Mouse (Mus musculus) ES-E14 (cell line): ENCODE measurements at regions not wholly inside any gene's neighbourhood (a gene's known extent, or its start where the extent isn't known, plus 50 kb on each side); places are given as distances from the start of the nearest gene placed in this dataset.

Source experiments
- DNase-seq: peaks from one replicate; pipeline ENCODE4 v3.0.0-alpha.2; 2013; ENCODE audit warnings: low read depth, low spot score
- H3K27ac ChIP-seq: 2 replicates; pipeline ENCODE4 v1.5.1; 2012; ENCODE audit warnings: low read depth, mild to moderate bottlenecking, low read length, moderate library complexity, mixed read lengths; ENCODE audit not compliant: poor library complexity, insufficient read depth, severe bottlenecking
- H3K36me3 ChIP-seq: 2 replicates; pipeline ENCODE4 v1.6.1; 2012; ENCODE audit warnings: mild to moderate bottlenecking, low read length, moderate library complexity, mixed read lengths; ENCODE audit not compliant: control insufficient read depth, poor library complexity, insufficient read depth, severe bottlenecking
- H3K4me1 ChIP-seq, 2 experiments: fragments of 150-350 bp in 1 of 2; sonication (generic) in 1 of 2; 2 replicates each; pipeline ENCODE4 v1.6.1; 2012; ENCODE audit warnings: low read length in 2 of 2, mild to moderate bottlenecking in 1 of 2, mixed read lengths in 1 of 2; ENCODE audit not compliant: control insufficient read depth in 2 of 2, insufficient read depth in 2 of 2, poor library complexity in 1 of 2
- H3K4me3 ChIP-seq, 2 experiments: fragments of 150-350 bp in 1 of 2; sonication (generic) in 1 of 2; 2 replicates each; pipeline ENCODE4 v1.5.1; 2012; ENCODE audit warnings: low read length in 2 of 2, low read depth in 1 of 2, mild to moderate bottlenecking in 1 of 2, mixed read lengths in 1 of 2; ENCODE audit not compliant: insufficient read depth in 1 of 2, poor library complexity in 1 of 2, severe bottlenecking in 1 of 2
- H3K9ac ChIP-seq: 2 replicates; pipeline ENCODE4 v1.6.1; 2012; ENCODE audit warnings: low read depth, mild to moderate bottlenecking, low read length, mixed read lengths; ENCODE audit not compliant: poor library complexity, insufficient read depth, severe bottlenecking
- H3K9me3 ChIP-seq: fragments of 150-350 bp; sonication (generic); 2 replicates; pipeline ENCODE4 v1.6.1; 2012; ENCODE audit warnings: low read depth, mild to moderate bottlenecking, low read length; ENCODE audit not compliant: control insufficient read depth, insufficient read depth
- CHD2 ChIP-seq: IDR thresholded peaks from 2 replicates; pipeline ENCODE4 v1.6.1; 2014; ENCODE audit warnings: mild to moderate bottlenecking, low read depth, low read length, inconsistent platforms
- HCFC1 ChIP-seq: IDR thresholded peaks from 2 replicates; pipeline ENCODE4 v1.6.1; 2012; ENCODE audit warnings: low read length, inconsistent platforms, borderline replicate concordance; ENCODE audit not compliant: insufficient read depth
- MAFK ChIP-seq: IDR thresholded peaks from 2 replicates; pipeline ENCODE4 v1.6.1; 2014; ENCODE audit warnings: mild to moderate bottlenecking, low read depth, low read length, inconsistent platforms; ENCODE audit not compliant: insufficient read depth
- ZC3H11A ChIP-seq: IDR thresholded peaks from 2 replicates; pipeline ENCODE4 v1.6.1; 2012; ENCODE audit warnings: low read depth, mild to moderate bottlenecking, inconsistent platforms, low read length, borderline replicate concordance
- ZNF384 ChIP-seq: IDR thresholded peaks from 2 replicates; pipeline ENCODE4 v1.6.1; 2012; ENCODE audit warnings: low read depth, low read length, inconsistent platforms
- in situ Hi-C, 2 experiments: fragments of 600-800 bp; cut with MboI; formaldehyde crosslinking; loops; one replicate each; pipeline ENCODE4 v1.15.1; 2025; ENCODE audit warnings: low sequenced_read_pairs in 2 of 2, inconsistent platforms in 1 of 2; ENCODE audit not compliant: unreplicated experiment in 2 of 2

GRCm38 (mm10) chr3:41384410-41384809 is 171.1 kb upstream of the Jade1 start:
- Histone ChIP-seq H3K9ac (no peak overlapping the region), H3K4me3 (no peak overlapping the region), H3K36me3 (no peaks in the 10 kb centered on the region), H3K9me3 (no peaks in the 10 kb centered on the region), H3K27ac (no peak overlapping the region), H3K4me1 (no peaks in the 10 kb centered on the region)
- no peak for DNase-seq
- in situ Hi-C loops = no loop called here
- TF ChIP-seq CHD2 = no peak
- no peak for TF ChIP-seq ZC3H11A
- TF ChIP-seq HCFC1 = no peak
- no peak for TF ChIP-seq MAFK
- no peak for TF ChIP-seq ZNF384

DNA sequence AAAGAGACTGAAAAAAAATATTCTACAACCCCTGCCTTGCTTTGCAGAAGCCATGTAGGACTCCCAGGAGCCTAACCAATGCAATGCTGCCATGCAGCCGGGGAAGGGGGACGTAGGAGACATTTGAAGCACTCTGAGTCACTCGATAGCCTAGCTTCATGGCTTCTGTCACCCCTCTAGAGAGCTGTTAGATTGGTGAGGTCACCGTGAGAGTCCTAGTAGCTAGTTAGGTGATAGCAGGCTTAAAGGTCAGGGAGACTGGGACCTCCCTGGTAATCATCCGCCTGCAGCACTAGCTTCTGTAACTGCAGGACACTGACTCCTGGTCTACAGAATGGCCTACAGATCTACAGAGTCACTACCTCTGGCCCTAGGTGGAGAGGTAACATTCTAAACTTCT is 177.0 kb upstream of the Jade1 start:
- no peak overlapping the region for H3K27ac ChIP-seq
- H3K9ac ChIP-seq = no peak overlapping the region
- DNase-seq = no peak
- H3K4me1 ChIP-seq = no peaks in the 10 kb centered on the region
- no peak overlapping the region for H3K4me3 ChIP-seq
- in situ Hi-C loops = no loop called here
- TF ChIP-seq MAFK = no peak
- no peak for TF ChIP-seq ZNF384
- no peak for TF ChIP-seq ZC3H11A
- TF ChIP-seq CHD2 = no peak
- no peak for TF ChIP-seq HCFC1
- no peaks in the 10 kb centered on the region for H3K9me3 ChIP-seq
- no peaks in the 10 kb centered on the region for H3K36me3 ChIP-seq

DNA sequence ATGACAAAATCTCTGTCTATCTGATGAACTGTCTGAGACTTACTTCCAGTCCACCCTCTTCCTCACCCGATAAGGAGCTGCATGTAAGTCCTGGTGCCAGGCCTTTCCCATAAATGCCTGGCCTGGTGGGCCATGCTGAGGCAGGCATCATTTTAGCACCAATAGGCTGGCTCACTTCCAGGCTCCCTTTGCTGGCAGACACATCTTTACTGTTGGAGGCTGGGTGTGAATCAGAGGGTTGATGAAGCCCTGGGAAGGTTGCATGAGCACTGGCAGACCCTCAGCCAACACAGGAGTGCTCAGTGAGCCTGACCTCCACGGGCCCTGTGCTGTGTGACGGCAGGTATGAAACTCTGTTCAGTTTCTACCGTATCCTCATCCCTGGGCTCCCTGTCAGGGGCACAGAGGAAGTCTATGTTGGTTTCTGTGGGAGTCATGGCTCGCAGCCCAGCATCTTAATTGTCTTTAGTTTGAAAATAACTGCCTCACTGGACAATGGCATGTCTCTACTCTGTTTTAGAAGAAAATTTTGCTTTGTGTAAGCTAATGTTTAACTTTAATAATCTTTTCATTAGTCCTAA is 177.6 kb upstream of the Jade1 start:
- Histone ChIP-seq H3K36me3 (no peaks in the 10 kb centered on the region), H3K9me3 (no peaks in the 10 kb centered on the region), H3K27ac (no peak overlapping the region), H3K4me1 (no peaks in the 10 kb centered on the region), H3K4me3 (no peak overlapping the region), H3K9ac (no peak overlapping the region)
- no peak for TF ChIP-seq ZC3H11A
- TF ChIP-seq CHD2 = no peak
- no peak for TF ChIP-seq HCFC1
- TF ChIP-seq ZNF384 = no peak
- TF ChIP-seq MAFK = no peak
- in situ Hi-C loops = no loop called here
- DNase-seq = no peak

DNA sequence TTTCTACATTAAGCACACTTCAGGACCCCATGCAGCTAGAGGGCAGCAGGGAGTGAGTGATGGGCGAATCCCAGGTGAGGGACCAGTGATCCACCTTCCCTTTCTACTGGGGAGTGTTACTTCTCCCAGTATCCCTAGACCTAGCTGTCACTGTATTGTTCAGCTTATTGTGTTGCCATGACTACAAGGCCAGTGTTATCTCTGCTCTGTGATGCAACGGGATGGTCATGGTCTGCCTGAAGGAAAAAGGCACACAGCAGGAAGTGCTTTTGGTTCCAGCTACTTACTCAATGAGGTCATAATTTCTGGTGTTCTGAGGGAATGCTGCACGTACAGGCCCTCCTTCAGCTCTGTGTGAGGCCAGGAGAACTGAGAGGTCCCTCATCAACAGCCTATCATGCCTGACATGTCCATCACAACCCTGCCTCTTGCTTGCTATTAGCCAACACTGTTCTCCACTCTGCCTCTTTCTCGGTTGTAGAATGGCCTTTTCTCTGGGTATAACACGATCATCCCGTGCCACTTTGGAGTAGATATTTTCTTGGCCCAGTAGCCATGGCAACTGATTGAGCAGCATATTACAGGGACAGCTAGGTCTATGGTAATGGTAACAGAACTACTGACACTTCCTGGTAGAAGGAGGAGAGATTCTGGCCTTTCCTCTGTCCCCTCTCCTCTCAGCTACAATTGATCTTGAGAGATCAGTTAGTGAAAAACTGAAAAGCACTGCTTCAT is 178.5 kb upstream of the Jade1 start:
- Histone ChIP-seq H3K9me3 (no peaks in the 10 kb centered on the region), H3K36me3 (no peaks in the 10 kb centered on the region), H3K9ac (no peak overlapping the region), H3K27ac (no peak overlapping the region), H3K4me3 (no peak overlapping the region), H3K4me1 (no peaks in the 10 kb centered on the region)
- no peak for TF ChIP-seq ZC3H11A
- no peak for TF ChIP-seq MAFK
- no peak for DNase-seq
- in situ Hi-C loops = no loop called here
